Mouse (Mus musculus) testis, adult 2 months (tissue): ENCODE results near the gene Mfsd4a.

Experiments used
- CTCF ChIP-seq: fragments of 200-500 bp; IDR thresholded peaks from 2 replicates; pipeline ENCODE4 v1.5.1; 2012; ENCODE audit warnings: low read depth, mild to moderate bottlenecking, inconsistent platforms, low read length, moderate library complexity; ENCODE audit not compliant: control insufficient read depth, insufficient read depth, insufficient replicate concordance
- POLR2A ChIP-seq: fragments of 200-500 bp; IDR thresholded peaks from 2 replicates; pipeline ENCODE4 v1.6.1; 2012; ENCODE audit warnings: low read depth, mild to moderate bottlenecking, inconsistent platforms, low read length, moderate library complexity; ENCODE audit not compliant: control insufficient read depth

DNA sequence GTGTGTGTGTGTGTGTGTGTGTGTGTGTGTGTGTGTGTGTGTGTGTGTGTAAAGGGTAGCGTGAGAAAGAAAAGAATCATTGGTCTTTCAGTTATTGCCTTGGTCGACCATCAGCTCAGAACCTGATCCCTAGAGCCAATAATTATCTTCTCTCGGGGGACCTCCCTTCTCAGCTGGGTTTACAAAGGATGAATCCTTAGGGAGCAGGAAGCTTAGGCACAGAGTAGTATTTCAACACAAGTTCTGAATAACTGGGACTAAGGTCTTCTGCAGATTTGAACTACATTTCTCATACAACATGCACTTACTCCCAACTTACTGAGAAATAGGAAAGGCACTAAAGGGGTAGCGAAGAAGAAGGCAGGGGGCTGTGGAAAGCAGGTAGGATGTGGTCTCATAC is 78.4 kb downstream of the Mfsd4a start:
- TF ChIP-seq POLR2A (no peak), CTCF (no peak)
